Mouse (Mus musculus) olfactory bulb, adult 2 months (tissue): ENCODE measurements around the gene Smc3. TPM values are rescaled to one million over a fixed set of nuclear protein-coding genes. Genes with fewer than 3 reads are reported as not detected.

Source experiments
- H3K27ac ChIP-seq: fragments of 200-500 bp; 2 replicates; pipeline ENCODE4 v1.5.1; 2012; ENCODE audit warnings: low read depth, low read length; ENCODE audit not compliant: insufficient read depth
- H3K4me1 ChIP-seq: fragments of 200-500 bp; 2 replicates; pipeline ENCODE4 v1.6.1; 2012; ENCODE audit warnings: low read length; ENCODE audit not compliant: control insufficient read depth, insufficient read depth
- H3K4me3 ChIP-seq: fragments of 200-500 bp; 2 replicates; pipeline ENCODE4 v1.5.1; 2012; ENCODE audit warnings: mild to moderate bottlenecking, low read depth, low read length, moderate library complexity; ENCODE audit not compliant: insufficient read depth
- CTCF ChIP-seq: fragments of 200-500 bp; IDR thresholded peaks from 2 replicates; pipeline ENCODE4 v1.5.1; 2012; ENCODE audit warnings: low read depth, mild to moderate bottlenecking, low read length, moderate library complexity; ENCODE audit not compliant: insufficient read depth
- POLR2A ChIP-seq: fragments of 200-500 bp; IDR thresholded peaks from 2 replicates; pipeline ENCODE4 v1.6.1; 2012; ENCODE audit warnings: mild to moderate bottlenecking, low read depth, low read length, moderate library complexity; ENCODE audit not compliant: insufficient read depth
- WGBS: fragments of 180-500 bp; shearing (Covaris S2); methylation state at CpG from one replicate; pipeline ENCODE4 v1.1.7; 2018; 5-methylcytosine and 5-hydroxymethylcytosine counted together
- polyA plus RNA-seq: library from polyadenylated mRNA; stranded (reverse); fragments of >200 nt; gene quantifications from 2 replicates; pipeline ENCODE4 v1.2.4, GENCODE M21; 2012; ENCODE audit warnings: low replicate concordance; ENCODE audit not compliant: missing spikeins, insufficient read depth, insufficient read length

Smc3 gene
- polyA plus RNA-seq, 1 experiment: 104 TPM

DNA sequence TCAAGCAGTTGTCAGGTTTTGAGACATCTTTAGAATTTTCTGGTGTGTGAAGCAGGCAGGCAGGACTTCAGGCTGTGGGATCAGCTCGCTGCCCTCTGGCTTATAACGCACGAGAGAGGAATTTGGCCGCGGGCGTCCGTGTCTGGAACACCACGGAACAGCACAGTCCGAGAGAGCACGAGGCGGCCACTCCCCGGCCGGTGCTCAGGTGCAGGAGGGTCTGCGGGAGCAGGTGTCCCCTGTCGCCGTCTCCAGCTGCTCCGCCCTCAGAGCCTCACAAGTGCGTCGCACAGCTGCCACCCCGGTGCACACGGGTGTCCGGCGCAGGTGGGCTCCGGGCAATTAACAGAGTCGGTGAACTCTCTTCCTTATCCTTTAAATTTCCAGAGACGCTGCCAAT is 76.0 kb downstream of the Smc3 start:
- 3% methylated on average over 26 of the region's 26 CpGs for WGBS
- H3K4me1 ChIP-seq: peaks cover 19% of the 10 kb centered on the region
- TF ChIP-seq POLR2A (no peak), CTCF (no peak)

DNA sequence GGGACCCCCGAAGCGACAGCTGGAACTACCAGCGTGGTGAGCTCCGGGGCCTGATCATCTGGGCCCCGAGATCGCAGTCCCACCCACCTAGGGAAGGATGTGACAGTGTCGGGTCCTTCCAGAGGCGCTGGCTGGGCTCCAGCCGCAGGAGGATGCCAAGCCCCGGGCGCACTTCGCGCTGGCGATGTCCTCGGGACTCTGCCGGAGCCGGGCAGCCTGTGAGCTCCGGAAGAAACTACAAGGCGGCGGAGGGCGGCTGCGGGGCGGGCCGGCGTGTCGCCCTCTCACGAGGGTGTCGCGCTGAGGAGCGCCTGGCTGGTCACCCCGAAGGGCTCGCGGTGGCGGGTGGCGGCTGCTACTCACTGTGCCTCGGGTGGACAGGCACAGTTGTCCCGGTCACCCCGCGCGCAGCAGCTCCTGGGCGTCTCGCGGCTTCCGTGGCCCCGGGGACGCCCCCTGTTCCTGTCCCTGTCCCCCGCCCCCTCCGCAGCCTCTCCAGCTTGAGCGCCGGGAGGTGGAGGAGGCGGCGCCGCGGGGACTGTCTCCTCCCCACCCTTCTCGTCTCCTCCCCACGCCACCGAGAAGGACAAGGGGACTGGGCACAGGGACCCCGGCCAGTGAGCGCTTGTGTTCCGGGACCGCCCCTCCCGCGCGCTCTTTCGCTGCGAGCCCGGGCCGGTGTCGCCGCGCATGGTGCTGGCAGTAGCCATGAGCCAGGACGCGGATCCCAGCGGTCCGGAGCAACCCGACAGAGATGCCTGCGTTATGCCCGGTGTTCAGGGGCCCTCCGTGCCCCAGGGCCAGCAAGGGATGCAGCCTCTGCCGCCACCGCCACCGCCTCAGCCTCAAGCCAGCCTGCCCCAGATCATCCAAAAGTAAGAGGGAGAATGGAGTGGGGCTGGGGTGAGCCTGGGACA is 76.8 kb downstream of the Smc3 start, which contains the start of gene Rbm20:
Gene Rbm20 (plus strand): TSS at position 589 of the 917 bp plus-strand sequence.
- peak within 1 kb of the TSS; percentile 25; the same call in 1 of the 2 replicates for H3K27ac ChIP-seq
- TF ChIP-seq CTCF: 0 out of 2 replicates have a peak, but pooled peaks have one; percentile 7
- TF ChIP-seq POLR2A: no peak
- 1% methylated on average over 82 of the region's 82 CpGs for WGBS
- peak within 1 kb of the TSS; percentile 91 for H3K4me3 ChIP-seq
- peaks cover 19% of the 10 kb centered on the region for H3K4me1 ChIP-seq

More for the DNA sequence above, 76.0 kb downstream of the Smc3 start:
- Histone ChIP-seq H3K27ac (no peak overlapping the region), H3K4me3 (peak overlapping the region; percentile 91)

DNA sequence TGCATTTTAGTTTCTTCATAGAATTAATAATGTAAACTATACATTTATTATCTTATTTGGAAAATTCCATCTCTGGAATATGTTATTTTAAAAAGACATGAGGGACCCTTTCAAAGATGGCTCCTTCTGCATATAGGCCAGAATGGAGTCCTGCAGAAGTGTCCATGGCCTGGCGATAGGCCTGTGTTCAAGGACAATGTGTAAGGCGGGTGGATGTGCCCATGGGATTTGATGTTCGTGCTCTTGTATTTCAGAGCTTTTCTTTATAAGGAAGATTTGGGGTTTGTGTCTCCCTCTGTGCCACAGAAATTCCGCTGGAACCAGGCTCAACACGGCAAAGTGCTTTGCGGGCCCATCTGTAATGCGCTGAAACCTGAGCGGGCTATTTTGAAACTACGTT is 79.0 kb downstream of the Smc3 start:
- Histone ChIP-seq H3K27ac (no peak overlapping the region), H3K4me3 (no peak overlapping the region), H3K4me1 (peaks cover 18% of the 10 kb centered on the region)
- TF ChIP-seq POLR2A (no peak), CTCF (no peak)
- WGBS: 98% methylated on average over 9 of the region's 9 CpGs

DNA sequence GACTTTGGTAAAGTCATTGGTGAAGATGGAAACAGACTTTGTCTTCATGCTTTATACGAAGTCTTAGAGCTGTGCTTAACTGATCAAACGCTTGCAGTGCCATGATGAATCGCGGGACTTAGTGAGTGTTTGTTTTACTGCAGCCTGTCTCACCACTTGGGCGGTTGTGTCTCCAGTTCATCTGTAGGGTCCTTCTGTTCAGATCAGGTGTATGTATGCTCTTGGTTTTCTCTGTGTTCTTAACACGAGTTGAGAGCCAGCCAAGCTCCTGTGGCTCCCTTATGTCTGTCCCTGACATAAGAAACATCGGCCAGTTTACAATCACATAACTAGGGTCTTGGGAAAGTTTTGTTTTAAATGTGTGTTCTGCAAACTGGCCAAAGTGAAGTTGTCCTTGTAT is 79.8 kb downstream of the Smc3 start:
- no peak for TF ChIP-seq POLR2A
- no peak for TF ChIP-seq CTCF
- 95% methylated on average over 7 of the region's 7 CpGs for WGBS
- Histone ChIP-seq H3K4me3 (no peak overlapping the region), H3K27ac (no peak overlapping the region), H3K4me1 (peaks cover 14% of the 10 kb centered on the region)

DNA sequence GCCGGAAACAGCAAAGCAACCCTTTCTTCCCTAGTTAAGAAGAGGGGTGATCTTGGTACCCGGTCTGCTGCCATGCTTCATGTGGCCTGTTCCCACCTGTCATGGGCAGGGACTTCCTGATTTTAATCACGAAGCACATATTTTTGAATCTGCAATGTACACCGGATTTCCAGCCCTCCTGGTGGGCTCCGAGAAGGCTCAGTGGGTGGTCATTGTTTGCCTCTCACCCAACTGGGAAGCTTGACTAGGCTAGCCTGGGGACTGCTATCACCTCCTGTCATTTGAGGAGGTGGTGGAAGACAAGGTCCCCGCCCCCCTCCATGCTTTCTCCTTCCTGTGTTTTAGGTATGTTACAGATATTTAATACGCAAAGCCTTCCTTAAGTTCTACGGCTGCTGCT is 82.2 kb downstream of the Smc3 start:
- Histone ChIP-seq H3K4me3 (no peak overlapping the region), H3K27ac (no peak overlapping the region), H3K4me1 (peaks cover 4% of the 10 kb centered on the region)
- no peak for TF ChIP-seq POLR2A
- TF ChIP-seq CTCF: no peak
- 55% methylated on average over 8 of the region's 8 CpGs for WGBS

DNA sequence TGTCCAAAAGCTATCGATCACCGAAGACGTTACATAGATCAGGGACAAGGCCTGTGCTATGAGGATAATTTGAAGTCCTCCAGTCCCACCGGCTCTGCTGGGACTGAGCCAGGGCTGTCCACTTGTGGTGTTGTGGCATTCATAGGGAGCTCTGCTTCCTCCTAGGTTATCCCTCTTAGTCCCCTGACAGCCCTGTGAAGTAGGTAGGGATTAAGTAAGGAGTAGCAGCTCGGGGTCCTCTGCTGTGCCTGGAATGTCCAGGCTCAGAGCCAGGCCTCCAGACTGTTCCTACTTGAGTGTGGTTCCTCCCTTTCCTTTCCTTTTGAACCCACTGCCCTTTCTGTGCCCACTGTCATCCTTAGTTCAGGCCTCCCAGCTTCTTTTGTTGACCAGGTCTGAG is 87.4 kb downstream of the Smc3 start:
- TF ChIP-seq POLR2A (no peak), CTCF (no peak)
- H3K4me1 ChIP-seq: 0 out of 2 replicates have a peak, but pooled peaks cover under 1% of the 10 kb centered on the region
- H3K27ac ChIP-seq: no peak overlapping the region
- no peak overlapping the region for H3K4me3 ChIP-seq
- WGBS: 81% methylated on average over 5 of the region's 5 CpGs

DNA sequence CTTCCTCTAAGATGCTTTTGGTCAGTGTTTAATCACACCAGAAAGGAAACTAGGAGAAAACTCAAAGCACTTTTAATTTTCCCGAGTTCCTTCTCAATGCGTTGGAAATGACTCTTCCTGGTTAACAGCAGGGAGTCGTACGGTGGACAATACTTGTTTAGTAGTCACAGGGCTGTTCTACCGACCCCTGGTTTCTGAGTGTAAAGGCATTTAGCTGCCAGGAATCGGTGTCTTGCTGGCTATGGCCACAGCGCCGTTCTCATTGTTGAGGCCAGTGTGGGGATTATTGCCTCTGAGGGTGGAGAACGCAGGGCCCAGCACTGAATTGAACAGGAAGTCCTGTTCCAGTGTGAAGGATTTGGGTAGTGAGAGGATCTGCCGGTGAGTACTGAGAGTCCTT is 90.6 kb downstream of the Smc3 start:
- WGBS: 58% methylated on average over 10 of the region's 10 CpGs
- Histone ChIP-seq H3K4me1 (no peaks in the 10 kb centered on the region), H3K27ac (no peak overlapping the region), H3K4me3 (no peak overlapping the region)
- TF ChIP-seq POLR2A (no peak), CTCF (no peak)

DNA sequence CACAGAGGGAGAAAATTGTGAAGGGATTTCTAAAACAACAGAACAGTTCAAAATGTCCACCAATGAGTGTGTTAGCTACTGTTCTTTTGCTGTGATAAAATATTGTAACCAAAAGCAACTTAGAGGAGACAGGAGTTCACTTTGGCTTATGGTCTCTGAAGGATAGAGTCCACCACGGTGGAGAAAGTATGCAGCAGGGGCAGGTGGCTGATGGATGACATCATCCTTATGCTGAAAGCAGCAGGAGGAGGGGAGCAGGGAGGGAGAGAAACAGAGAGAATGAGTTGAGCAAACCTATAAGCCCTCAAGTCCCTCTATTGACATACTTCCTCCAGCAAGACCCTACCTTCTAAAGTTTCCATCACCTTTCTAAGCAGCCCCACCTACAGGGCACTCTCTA is 93.8 kb downstream of the Smc3 start:
- TF ChIP-seq POLR2A (no peak), CTCF (no peak)
- Histone ChIP-seq H3K4me1 (peaks cover 9% of the 10 kb centered on the region), H3K27ac (no peak overlapping the region), H3K4me3 (no peak overlapping the region)
- 22% methylated on average over 1 of the region's 1 CpGs for WGBS

Other genes with a start within 250 kb of the Smc3 start
- not detected in 2 replicates for gene Gm10197, start 228.6 kb upstream of the Smc3 start, polyA plus RNA-seq
- gene Smndc1, start 209.8 kb upstream of the Smc3 start, polyA plus RNA-seq: not detected in 2 replicates
- gene Dusp5, start 71.3 kb upstream of the Smc3 start, polyA plus RNA-seq: not detected in 2 replicates
- not detected in 2 replicates for gene Nutf2-ps1, start 11.3 kb upstream of the Smc3 start, polyA plus RNA-seq
- gene Rbm20, start 76.9 kb downstream of the Smc3 start, polyA plus RNA-seq: not detected in 2 replicates